Mouse (Mus musculus) thymus, adult 2 months (tissue): Measurements from ENCODE around the gene Tmem95.

Source experiments
- CTCF ChIP-seq: fragments of 200-500 bp; IDR thresholded peaks from 2 replicates; pipeline ENCODE4 v1.5.1; 2012; ENCODE audit warnings: mild to moderate bottlenecking, control low read depth, low read length, moderate library complexity, borderline replicate concordance; ENCODE audit not compliant: control insufficient read depth, poor library complexity, insufficient read depth; ENCODE audit errors: extremely low read depth
- POLR2A ChIP-seq: fragments of 200-500 bp; IDR thresholded peaks from 2 replicates; pipeline ENCODE4 v1.6.1; 2012; ENCODE audit warnings: mild to moderate bottlenecking, low read length, control low read depth, moderate library complexity; ENCODE audit not compliant: control insufficient read depth, poor library complexity, insufficient read depth; ENCODE audit errors: extremely low read depth

DNA sequence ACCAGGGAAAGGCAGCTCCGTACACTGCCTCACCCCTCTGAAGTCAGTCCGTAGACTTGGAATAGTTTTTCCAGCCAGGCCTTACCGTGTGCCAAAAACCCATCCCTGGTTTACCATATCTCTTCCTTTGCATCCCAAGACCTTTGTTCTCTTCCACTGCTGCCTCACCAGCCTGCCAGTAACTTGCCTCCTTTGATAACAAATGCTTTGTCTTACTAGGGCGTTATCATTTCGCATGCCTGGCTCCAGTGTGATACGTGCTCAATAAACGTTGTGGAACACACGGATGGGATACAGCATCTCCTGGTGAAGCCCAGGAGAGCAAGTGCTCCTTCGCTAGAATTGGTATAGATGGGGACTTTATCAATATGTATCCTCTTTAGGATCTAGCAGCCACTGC lies 10.5 kb downstream of the Tmem95 start:
- TF ChIP-seq CTCF (no peak), POLR2A (no peak)
